Mouse (Mus musculus): ENCODE results near the gene Tectb. TPM values are rescaled to one million over a fixed set of nuclear protein-coding genes. Genes with fewer than 3 reads are reported as not detected.
"Not testable (repeated sequence)": the region's sequence is repeated elsewhere in the genome, so short reads cannot be mapped to it uniquely, and the experiment has no call there.

Tectb gene
- polyA plus RNA-seq, 1 experiment = not detected

DNA sequence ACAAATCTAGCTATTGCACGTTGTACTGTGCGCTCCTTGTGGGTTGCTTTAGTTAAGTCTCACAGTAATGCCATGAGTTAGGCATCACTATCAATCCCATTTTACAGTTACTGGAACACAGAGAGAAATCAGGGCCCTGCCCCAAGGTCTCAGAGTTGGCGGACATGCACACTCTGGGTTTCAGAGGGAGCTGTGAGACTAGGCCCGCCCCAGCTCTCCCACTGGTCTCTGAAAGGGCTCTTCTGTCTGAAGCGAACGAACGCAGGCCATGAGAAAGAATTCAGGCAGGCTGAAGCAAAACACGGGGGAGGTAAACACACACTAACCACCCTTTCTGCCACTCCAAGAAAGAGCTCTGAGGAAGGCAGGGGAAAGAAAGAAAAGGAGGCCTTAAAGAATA is 21.9 kb upstream of the Tectb start:
- peaks cover 3% of the 10 kb centered on the region for H3K4me1 ChIP-seq (ENCODE audit: control insufficient read depth, insufficient read depth, low read length)
- H3K27ac ChIP-seq (ENCODE audit: insufficient read depth, low read depth, low read length) = no peak overlapping the region
- no peak overlapping the region for H3K4me3 ChIP-seq (ENCODE audit: insufficient read depth, low read depth, low read length)
- 26% methylated on average over 8 of the region's 8 CpGs for WGBS
- TF ChIP-seq CTCF (IDR thresholded peaks at IDR 0.05; ENCODE audit: insufficient read depth, low read depth, low read length) (no peak), POLR2A (IDR thresholded peaks at IDR 0.05; ENCODE audit: insufficient read depth, low read depth, low read length) (no peak)

DNA sequence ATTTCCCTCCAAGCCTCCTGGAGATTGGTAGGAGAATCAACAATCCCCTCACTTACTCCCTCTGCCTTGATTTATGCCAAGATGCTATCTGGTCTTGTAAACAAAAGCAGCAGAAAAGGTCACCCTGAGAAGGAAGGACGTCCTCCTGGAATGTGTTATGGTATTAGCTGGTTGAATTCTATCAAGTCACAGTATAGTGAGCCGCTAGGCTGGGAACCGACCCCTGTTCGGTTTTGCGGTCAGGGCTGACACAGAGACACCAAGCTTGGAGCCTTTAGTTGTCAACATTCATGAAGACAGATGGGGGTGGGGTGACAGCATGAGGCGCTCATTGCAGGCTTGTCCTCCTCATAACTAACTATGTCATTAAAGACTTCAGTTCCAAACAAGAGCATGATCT is 20.7 kb upstream of the Tectb start:
- Histone ChIP-seq H3K4me1 (ENCODE audit: control insufficient read depth, insufficient read depth, low read length) (peaks cover 3% of the 10 kb centered on the region), H3K27ac (ENCODE audit: insufficient read depth, low read depth, low read length) (no peak overlapping the region), H3K4me3 (ENCODE audit: insufficient read depth, low read depth, low read length) (no peak overlapping the region)
- TF ChIP-seq CTCF (IDR thresholded peaks at IDR 0.05; ENCODE audit: insufficient read depth, low read depth, low read length) (no peak), POLR2A (IDR thresholded peaks at IDR 0.05; ENCODE audit: insufficient read depth, low read depth, low read length) (no peak)
- WGBS = 89% methylated on average over 6 of the region's 6 CpGs

- H3K4me3 ChIP-seq (ENCODE audit: insufficient read depth, low read depth, low read length) = no peak overlapping the region
- 87% methylated on average over 4 of the region's 4 CpGs for WGBS
Observed at GRCm38 (mm10) chr19:55162271-55162670, 18.3 kb upstream of the Tectb start.

DNA sequence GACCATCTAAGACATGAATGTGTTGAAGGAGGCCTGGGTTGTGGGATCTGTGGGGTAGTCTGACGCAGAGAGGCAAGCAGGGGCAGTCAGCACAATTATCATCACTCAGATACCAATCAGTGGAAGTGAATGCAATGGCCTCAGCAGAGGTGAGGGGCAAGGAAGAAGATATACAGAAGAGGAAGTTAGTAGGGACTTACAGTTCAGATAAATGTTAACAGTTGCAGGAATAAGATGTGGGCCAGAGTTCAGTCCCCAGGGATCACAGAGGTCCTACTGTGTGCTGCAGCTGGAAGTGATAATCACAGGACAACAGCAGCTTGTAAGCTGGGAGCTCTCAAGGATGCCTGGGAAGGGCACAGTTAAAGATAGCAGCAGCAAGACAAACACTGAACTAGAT is 16.4 kb upstream of the Tectb start:
- WGBS = 93% methylated on average over 1 of the region's 1 CpGs
- Histone ChIP-seq H3K27ac (ENCODE audit: insufficient read depth, low read depth, low read length) (no peak overlapping the region), H3K4me3 (ENCODE audit: insufficient read depth, low read depth, low read length) (no peak overlapping the region), H3K4me1 (ENCODE audit: control insufficient read depth, insufficient read depth, low read length) (no peaks in the 10 kb centered on the region; the same call in 1 of the 2 replicates)
- TF ChIP-seq POLR2A (IDR thresholded peaks at IDR 0.05; ENCODE audit: insufficient read depth, low read depth, low read length) (no peak), CTCF (IDR thresholded peaks at IDR 0.05; ENCODE audit: insufficient read depth, low read depth, low read length) (no peak)

More at GRCm38 (mm10) chr19:55162271-55162670, 18.3 kb upstream of the Tectb start:
- Histone ChIP-seq H3K27ac (ENCODE audit: insufficient read depth, low read depth, low read length) (no peak overlapping the region), H3K4me1 (ENCODE audit: control insufficient read depth, insufficient read depth, low read length) (peaks cover 3% of the 10 kb centered on the region)
- TF ChIP-seq POLR2A (IDR thresholded peaks at IDR 0.05; ENCODE audit: insufficient read depth, low read depth, low read length) = no peak
- no peak for TF ChIP-seq CTCF (IDR thresholded peaks at IDR 0.05; ENCODE audit: insufficient read depth, low read depth, low read length)

DNA sequence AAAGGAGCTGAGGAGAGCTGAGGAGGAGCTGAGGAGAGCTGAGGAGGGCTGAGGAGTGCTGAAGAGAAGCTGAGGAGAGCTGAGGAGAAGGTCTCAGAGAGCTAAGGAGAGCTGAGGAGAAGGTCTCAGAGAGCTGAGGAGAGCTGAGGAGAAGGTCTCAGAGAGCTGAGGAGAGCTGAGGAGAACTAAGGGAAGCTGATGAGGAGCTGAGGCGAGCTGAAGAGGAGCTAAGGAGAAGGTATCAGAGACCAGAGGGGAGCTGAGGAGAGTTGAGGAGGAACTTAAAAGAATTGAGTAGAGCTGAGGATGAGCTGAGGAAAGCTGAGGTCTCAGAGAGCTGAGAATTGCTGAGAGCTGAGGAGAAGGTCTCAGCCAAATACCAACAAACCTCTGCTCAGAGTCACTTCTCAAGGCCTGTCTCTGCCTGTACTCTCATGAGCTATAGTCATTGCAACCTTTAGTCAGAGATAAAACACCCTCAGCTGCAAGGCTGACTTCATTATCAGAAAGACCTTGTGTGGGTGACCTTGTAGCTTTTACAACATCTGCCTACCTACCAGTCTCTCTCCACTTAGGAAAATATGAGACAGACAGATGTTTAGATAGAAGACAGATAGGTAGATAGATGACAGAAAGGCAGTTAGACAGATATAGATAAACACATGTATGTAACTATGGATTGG is 15.2 kb upstream of the Tectb start:
- TF ChIP-seq CTCF (IDR thresholded peaks at IDR 0.05; ENCODE audit: insufficient read depth, low read depth, low read length) (no peak), POLR2A (IDR thresholded peaks at IDR 0.05; ENCODE audit: insufficient read depth, low read depth, low read length) (no peak)
- Histone ChIP-seq H3K4me1 (ENCODE audit: control insufficient read depth, insufficient read depth, low read length) (no peaks in the 10 kb centered on the region; the same call in 1 of the 2 replicates), H3K27ac (ENCODE audit: insufficient read depth, low read depth, low read length) (no peak overlapping the region), H3K4me3 (ENCODE audit: insufficient read depth, low read depth, low read length) (no peak overlapping the region)
- WGBS = 86% methylated on average over 1 of the region's 1 CpGs

DNA sequence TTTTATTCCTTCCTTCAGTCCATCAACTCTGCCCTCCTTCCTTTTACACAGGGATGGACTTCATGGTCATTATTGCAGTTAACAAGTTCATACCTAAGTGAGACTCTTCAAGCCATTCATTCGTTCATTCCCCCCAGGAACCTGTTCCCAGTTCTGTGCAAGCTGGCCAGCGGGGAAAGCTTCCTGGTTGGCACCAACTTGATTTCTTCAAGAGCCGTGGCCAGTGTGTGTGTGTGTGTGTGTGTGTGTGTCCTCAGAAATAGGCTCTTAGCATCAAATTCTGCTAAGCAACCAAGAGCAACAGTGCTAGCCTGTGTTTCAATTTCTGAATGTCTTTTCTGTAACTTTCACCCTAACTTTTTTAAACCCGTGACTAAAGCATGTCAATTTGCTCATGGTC is 14.6 kb upstream of the Tectb start:
- no peak for TF ChIP-seq POLR2A (IDR thresholded peaks at IDR 0.05; ENCODE audit: insufficient read depth, low read depth, low read length)
- no peak for TF ChIP-seq CTCF (IDR thresholded peaks at IDR 0.05; ENCODE audit: insufficient read depth, low read depth, low read length)
- 55% methylated on average over 4 of the region's 4 CpGs for WGBS
- H3K4me1 ChIP-seq (ENCODE audit: control insufficient read depth, insufficient read depth, low read length) = no peaks in the 10 kb centered on the region; the same call in 1 of the 2 replicates

GRCm38 (mm10) chr19:55166741-55167140 is 13.8 kb upstream of the Tectb start:
- Histone ChIP-seq H3K4me1 (ENCODE audit: control insufficient read depth, insufficient read depth, low read length) (no peaks in the 10 kb centered on the region; the same call in 1 of the 2 replicates), H3K4me3 (ENCODE audit: insufficient read depth, low read depth, low read length) (no peak overlapping the region), H3K27ac (ENCODE audit: insufficient read depth, low read depth, low read length) (no peak overlapping the region)
- 47% methylated on average over 2 of the region's 2 CpGs for WGBS
- TF ChIP-seq POLR2A (IDR thresholded peaks at IDR 0.05; ENCODE audit: insufficient read depth, low read depth, low read length) (no peak), CTCF (IDR thresholded peaks at IDR 0.05; ENCODE audit: insufficient read depth, low read depth, low read length) (no peak)

More for the DNA sequence above, 14.6 kb upstream of the Tectb start:
- Histone ChIP-seq H3K4me3 (ENCODE audit: insufficient read depth, low read depth, low read length) (no peak overlapping the region), H3K27ac (ENCODE audit: insufficient read depth, low read depth, low read length) (no peak overlapping the region)

- no peak overlapping the region for H3K4me3 ChIP-seq (ENCODE audit: insufficient read depth, low read depth, low read length)
- H3K27ac ChIP-seq (ENCODE audit: insufficient read depth, low read depth, low read length) = no peak overlapping the region
- WGBS = 68% methylated on average over 2 of the region's 2 CpGs
- TF ChIP-seq POLR2A (IDR thresholded peaks at IDR 0.05; ENCODE audit: insufficient read depth, low read depth, low read length) = no peak
- no peak for TF ChIP-seq CTCF (IDR thresholded peaks at IDR 0.05; ENCODE audit: insufficient read depth, low read depth, low read length)
- H3K4me1 ChIP-seq (ENCODE audit: control insufficient read depth, insufficient read depth, low read length) = no peaks in the 10 kb centered on the region; the same call in 1 of the 2 replicates
Observed at GRCm38 (mm10) chr19:55167741-55168140, 12.8 kb upstream of the Tectb start.

- H3K4me3 ChIP-seq (ENCODE audit: insufficient read depth, low read depth, low read length) = no peak overlapping the region
- WGBS = 67% methylated on average over 6 of the region's 6 CpGs
- H3K4me1 ChIP-seq (ENCODE audit: control insufficient read depth, insufficient read depth, low read length) = no peaks in the 10 kb centered on the region; the same call in 1 of the 2 replicates
- no peak for TF ChIP-seq POLR2A (IDR thresholded peaks at IDR 0.05; ENCODE audit: insufficient read depth, low read depth, low read length)
- TF ChIP-seq CTCF (IDR thresholded peaks at IDR 0.05; ENCODE audit: insufficient read depth, low read depth, low read length) = no peak
- H3K27ac ChIP-seq (ENCODE audit: insufficient read depth, low read depth, low read length) = no peak overlapping the region
Observed at GRCm38 (mm10) chr19:55168360-55168759, 12.2 kb upstream of the Tectb start.

DNA sequence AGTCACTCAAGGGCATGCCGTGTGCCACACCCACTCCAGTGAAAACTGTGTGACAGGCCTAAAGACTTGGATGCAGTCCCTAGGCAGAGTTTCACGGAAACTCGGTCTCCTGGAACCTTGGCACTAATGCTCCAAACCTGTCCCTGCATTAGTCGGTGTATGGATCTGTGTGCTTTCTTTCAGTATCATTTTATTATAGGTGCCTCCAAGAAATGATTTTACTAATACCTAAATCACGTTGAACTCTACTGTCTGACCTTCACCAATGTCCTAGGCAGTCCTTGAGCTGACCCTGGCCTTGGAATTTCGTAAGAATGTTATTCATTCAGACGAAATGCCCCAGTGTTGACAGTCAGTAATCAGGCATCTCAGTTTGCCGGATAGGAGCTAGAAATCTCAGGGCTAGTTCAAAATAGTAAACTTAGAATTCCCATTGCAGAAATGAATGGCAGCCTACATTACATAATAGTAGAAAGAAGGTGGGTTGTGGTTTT is 11.2 kb upstream of the Tectb start:
- H3K4me3 ChIP-seq (ENCODE audit: insufficient read depth, low read depth, low read length); H3K27ac ChIP-seq (ENCODE audit: insufficient read depth, low read depth, low read length); H3K4me1 ChIP-seq (ENCODE audit: control insufficient read depth, insufficient read depth, low read length): not testable (repeated sequence)
- 92% methylated on average over 8 of the region's 8 CpGs for WGBS
